Mouse (Mus musculus): ENCODE measurements around the gene Kifap3. TPM values are rescaled to one million over a fixed set of nuclear protein-coding genes. Genes with fewer than 3 reads are reported as not detected.

The Kifap3 gene
- polyA plus RNA-seq, 1 experiment from 2014 or later = 1.8 TPM

- no peak overlapping the region for H3K4me3 ChIP-seq (ENCODE audit: low read depth, low read length)
- WGBS (ENCODE audit: insufficient replicate concordance) = 93% methylated on average over 2 of the region's 2 CpGs
- H3K27me3 ChIP-seq (ENCODE audit: insufficient read depth, low read length) = no peaks in the 10 kb centered on the region
- H3K4me1 ChIP-seq (ENCODE audit: insufficient read depth) = peaks cover 17% of the 10 kb centered on the region
- ATAC-seq (no peak), DNase-seq (no peak)
- H3K36me3 ChIP-seq (replicated peaks; ENCODE audit: insufficient read depth, low read length) = peaks cover 47% of the 10 kb centered on the region
- no peaks in the 10 kb centered on the region for H3K9me3 ChIP-seq (ENCODE audit: low read length)
- H3K9ac ChIP-seq (replicated peaks) = no peak overlapping the region
- no peak for TF ChIP-seq EP300 (IDR thresholded peaks at IDR 0.05; ENCODE audit: low read depth)
- no peak for TF ChIP-seq CTCF (IDR thresholded peaks at IDR 0.05; ENCODE audit: low read depth)
- no peak overlapping the region for H3K4me2 ChIP-seq (ENCODE audit: low read depth, low read length)
- H3K27ac ChIP-seq (ENCODE audit: low read depth) = no peak overlapping the region
Observed at GRCm38 (mm10) chr1:163934591-163934990, 155.2 kb downstream of the Kifap3 start.

- Histone ChIP-seq H3K4me3 (ENCODE audit: low read depth, low read length) (no peak overlapping the region), H3K4me1 (ENCODE audit: insufficient read depth) (no peaks in the 10 kb centered on the region), H3K27me3 (ENCODE audit: insufficient read depth, low read length) (no peaks in the 10 kb centered on the region), H3K27ac (ENCODE audit: low read depth) (no peak overlapping the region), H3K36me3 (replicated peaks; ENCODE audit: insufficient read depth, low read length) (peaks cover 79% of the 10 kb centered on the region), H3K9me3 (ENCODE audit: low read length) (no peaks in the 10 kb centered on the region), H3K4me2 (ENCODE audit: low read depth, low read length) (no peak overlapping the region), H3K9ac (replicated peaks) (no peak overlapping the region)
- WGBS (ENCODE audit: insufficient replicate concordance) = 79% methylated on average over 6 of the region's 6 CpGs
- DNase-seq = no peak
- ATAC-seq = no peak
- TF ChIP-seq CTCF (IDR thresholded peaks at IDR 0.05; ENCODE audit: low read depth) (no peak), EP300 (IDR thresholded peaks at IDR 0.05; ENCODE audit: low read depth) (no peak)
Observed at GRCm38 (mm10) chr1:163942056-163942455, 162.7 kb downstream of the Kifap3 start.

- no peak overlapping the region for H3K27ac ChIP-seq (ENCODE audit: low read depth)
- ATAC-seq = no peak
- no peak overlapping the region for H3K9ac ChIP-seq (replicated peaks)
- DNase-seq = no peak
- WGBS (ENCODE audit: insufficient replicate concordance) = 85% methylated on average over 2 of the region's 2 CpGs
- TF ChIP-seq EP300 (IDR thresholded peaks at IDR 0.05; ENCODE audit: low read depth) = no peak
- TF ChIP-seq CTCF (IDR thresholded peaks at IDR 0.05; ENCODE audit: low read depth) = no peak
- H3K36me3 ChIP-seq (replicated peaks; ENCODE audit: insufficient read depth, low read length) = peaks cover 65% of the 10 kb centered on the region
- H3K4me2 ChIP-seq (ENCODE audit: low read depth, low read length) = no peak overlapping the region
- H3K4me3 ChIP-seq (ENCODE audit: low read depth, low read length) = no peak overlapping the region
- no peaks in the 10 kb centered on the region for H3K9me3 ChIP-seq (ENCODE audit: low read length)
- no peaks in the 10 kb centered on the region for H3K4me1 ChIP-seq (ENCODE audit: insufficient read depth)
- no peaks in the 10 kb centered on the region for H3K27me3 ChIP-seq (ENCODE audit: insufficient read depth, low read length)
Observed at GRCm38 (mm10) chr1:163953396-163953795, 174.0 kb downstream of the Kifap3 start.

GRCm38 (mm10) chr1:163958036-163958435, 178.7 kb downstream of the Kifap3 start:
- Histone ChIP-seq H3K27me3 (ENCODE audit: insufficient read depth, low read length) (no peaks in the 10 kb centered on the region), H3K9me3 (ENCODE audit: low read length) (no peaks in the 10 kb centered on the region), H3K4me3 (ENCODE audit: low read depth, low read length) (no peak overlapping the region), H3K9ac (replicated peaks) (no peak overlapping the region), H3K27ac (ENCODE audit: low read depth) (no peak overlapping the region), H3K4me1 (ENCODE audit: insufficient read depth) (no peaks in the 10 kb centered on the region), H3K36me3 (replicated peaks; ENCODE audit: insufficient read depth, low read length) (peaks cover 36% of the 10 kb centered on the region), H3K4me2 (ENCODE audit: low read depth, low read length) (no peak overlapping the region)
- 78% methylated on average over 3 of the region's 3 CpGs for WGBS (ENCODE audit: insufficient replicate concordance)
- ATAC-seq = no peak
- TF ChIP-seq CTCF (IDR thresholded peaks at IDR 0.05; ENCODE audit: low read depth) = no peak
- no peak for TF ChIP-seq EP300 (IDR thresholded peaks at IDR 0.05; ENCODE audit: low read depth)
- no peak for DNase-seq

GRCm38 (mm10) chr1:163964008-163964689, 184.8 kb downstream of the Kifap3 start:
- Histone ChIP-seq H3K4me1 (ENCODE audit: insufficient read depth) (no peaks in the 10 kb centered on the region), H3K27ac (ENCODE audit: low read depth) (no peak overlapping the region), H3K9ac (replicated peaks) (no peak overlapping the region), H3K36me3 (replicated peaks; ENCODE audit: insufficient read depth, low read length) (peaks cover 10% of the 10 kb centered on the region; the same call in 1 of the 2 replicates), H3K4me2 (ENCODE audit: low read depth, low read length) (no peak overlapping the region), H3K27me3 (ENCODE audit: insufficient read depth, low read length) (no peaks in the 10 kb centered on the region), H3K4me3 (ENCODE audit: low read depth, low read length) (no peak overlapping the region), H3K9me3 (ENCODE audit: low read length) (no peaks in the 10 kb centered on the region)
- TF ChIP-seq CTCF (IDR thresholded peaks at IDR 0.05; ENCODE audit: low read depth) (no peak), EP300 (IDR thresholded peaks at IDR 0.05; ENCODE audit: low read depth) (no peak)
- DNase-seq = no peak
- WGBS (ENCODE audit: insufficient replicate concordance) = 58% methylated on average over 10 of the region's 10 CpGs
- ATAC-seq = no peak

Other genes starting within 250 kb of the Kifap3 start
- 0.06 TPM in 1 of 2 replicates, not detected in the other for gene Mettl11b, start 54.4 kb upstream of the Kifap3 start, polyA plus RNA-seq (2015; fragmentation: Nextera tagmentation; extraction: Ambion mirVana)
- 9.6 and 10.0 TPM in 2 replicates for gene Scyl3, start 149.5 kb downstream of the Kifap3 start, polyA plus RNA-seq (2015; fragmentation: Nextera tagmentation; extraction: Ambion mirVana)
- 3.1 and 3.4 TPM in 2 replicates for gene BC055324, start 215.2 kb downstream of the Kifap3 start, polyA plus RNA-seq (2015; fragmentation: Nextera tagmentation; extraction: Ambion mirVana)
- 4.0 and 4.1 TPM in 2 replicates for gene Mettl18, start 215.3 kb downstream of the Kifap3 start, polyA plus RNA-seq (2015; fragmentation: Nextera tagmentation; extraction: Ambion mirVana)